Mouse (Mus musculus) kidney, embryonic 16.5 days (tissue): ENCODE data around the gene Kat5. TPM values are rescaled to one million over a fixed set of nuclear protein-coding genes. Genes with fewer than 3 reads are reported as not detected.

Source experiments
- ATAC-seq: fragments of 200-750 bp; cut with Nextera tagmentation; 2 replicates; pipeline ENCODE4 v1.8.0; 2017; ENCODE audit warnings: moderate TSS enrichment; ENCODE audit not compliant: low FRiP score, low TSS enrichment
- H3K27ac ChIP-seq: fragments of 300-500 bp; sonication (generic); 2 replicates; pipeline ENCODE4 v1.5.1; 2014; ENCODE audit warnings: low read length
- H3K27me3 ChIP-seq: fragments of 300-500 bp; sonication (generic); 2 replicates; pipeline ENCODE4 v1.6.1; 2014; ENCODE audit warnings: low read length, control low read depth, mixed read lengths; ENCODE audit not compliant: insufficient read depth
- H3K36me3 ChIP-seq: fragments of 300-500 bp; sonication (generic); 2 replicates; pipeline ENCODE4 v1.6.1; 2014; ENCODE audit warnings: low read length, control low read depth, mixed read lengths; ENCODE audit not compliant: insufficient read depth
- H3K4me1 ChIP-seq: fragments of 300-500 bp; sonication (generic); 2 replicates; pipeline ENCODE4 v1.6.1; 2014; ENCODE audit warnings: low read length, control low read depth, mixed read lengths; ENCODE audit not compliant: insufficient read depth
- H3K4me2 ChIP-seq: fragments of 300-500 bp; sonication (generic); replicated peaks from 2 replicates; pipeline ENCODE4 v1.6.1; 2014; ENCODE audit warnings: low read depth, low read length
- H3K4me3 ChIP-seq: fragments of 300-500 bp; sonication (generic); 2 replicates; pipeline ENCODE4 v1.5.1; 2014; ENCODE audit warnings: mild to moderate bottlenecking, low read length
- H3K9ac ChIP-seq: fragments of 300-500 bp; sonication (generic); replicated peaks from 2 replicates; pipeline ENCODE4 v1.6.1; 2014; ENCODE audit warnings: low read length
- H3K9me3 ChIP-seq: fragments of 300-500 bp; sonication (generic); 2 replicates; pipeline ENCODE4 v1.6.1; 2016; ENCODE audit warnings: low read length, control low read depth
- WGBS: fragments of 180-500 bp; shearing (Covaris S2); extraction: QIAGEN DNeasy Blood & Tissue Kit; methylation state at CpG from one replicate; pipeline ENCODE4 v1.1.7; 2014; 5-methylcytosine and 5-hydroxymethylcytosine counted together
- polyA plus RNA-seq: library from polyadenylated mRNA; unstranded; fragments of >200 nt; fragmentation: Nextera tagmentation; extraction: Ambion mirVana; gene quantifications from 2 replicates; pipeline ENCODE4 v1.2.1, GENCODE M21; 2015

Gene Kat5
- polyA plus RNA-seq, 1 experiment from 2014 or later, result 57.4 TPM

DNA sequence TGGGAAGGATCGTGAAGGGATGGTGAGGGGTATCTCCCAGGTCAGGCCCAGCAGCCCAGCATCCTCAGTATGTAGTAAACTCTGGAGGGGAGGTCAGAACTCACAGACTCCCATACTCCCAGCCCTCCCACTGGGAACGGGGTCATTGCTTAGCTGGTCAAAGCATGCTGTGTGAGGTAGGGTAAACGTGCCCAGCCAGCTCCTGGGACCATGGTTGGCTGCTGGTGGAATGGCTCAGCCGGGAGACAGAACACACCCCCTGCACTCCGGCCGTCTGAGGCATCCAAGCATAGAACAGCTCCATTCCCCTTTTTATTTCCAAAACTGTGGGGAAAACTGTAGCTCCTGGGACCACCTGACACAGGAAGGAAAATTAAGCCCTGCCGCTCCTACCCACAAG is 51.9 kb downstream of the Kat5 start:
- H3K4me3 ChIP-seq, result peak overlapping the region; percentile 55
- H3K4me1 ChIP-seq, result peaks cover 63% of the 10 kb centered on the region
- H3K9me3 ChIP-seq, result no peaks in the 10 kb centered on the region
- peak overlapping the region; percentile 55 for H3K9ac ChIP-seq
- peak; percentile 69 for ATAC-seq
- peak overlapping the region; percentile 66 for H3K4me2 ChIP-seq
- peak overlapping the region; percentile 94 for H3K27ac ChIP-seq
- WGBS, result 21% methylated on average over 7 of the region's 7 CpGs
- peaks cover 34% of the 10 kb centered on the region for H3K27me3 ChIP-seq
- no peaks in the 10 kb centered on the region for H3K36me3 ChIP-seq

DNA sequence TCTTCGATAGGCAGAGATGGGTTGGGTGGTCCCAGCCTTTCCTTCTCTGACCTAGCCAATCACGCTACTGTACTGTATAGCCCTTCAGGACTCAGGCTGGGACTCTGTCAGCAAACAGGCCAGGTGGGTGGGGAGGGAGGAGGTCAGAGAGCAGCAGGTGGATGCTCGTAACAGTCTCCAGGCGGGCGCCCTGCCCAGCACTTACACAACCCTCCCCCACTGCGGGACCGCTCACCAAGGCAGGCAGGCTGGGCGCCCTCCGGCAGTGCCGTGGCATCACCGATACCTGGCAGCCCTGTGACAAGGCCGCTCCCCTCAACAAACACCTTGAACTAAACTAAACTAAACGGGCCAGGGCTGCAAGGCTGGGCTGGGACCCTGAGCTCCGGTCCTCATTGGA is 55.8 kb downstream of the Kat5 start:
- H3K27ac ChIP-seq, result no peak overlapping the region
- H3K4me3 ChIP-seq, result no peak overlapping the region
- 68% methylated on average over 14 of the region's 14 CpGs for WGBS

GRCm38 (mm10) chr19:5553802-5554201 is 56.2 kb downstream of the Kat5 start:
- ATAC-seq, result no peak
- Histone ChIP-seq H3K4me3 (no peak overlapping the region), H3K27ac (no peak overlapping the region), H3K36me3 (peaks cover 21% of the 10 kb centered on the region), H3K4me2 (no peak overlapping the region), H3K27me3 (peaks cover 9% of the 10 kb centered on the region), H3K9ac (0 out of 2 replicates have a peak overlapping the region, but pooled peaks have one; percentile 5), H3K9me3 (no peaks in the 10 kb centered on the region), H3K4me1 (peaks cover 37% of the 10 kb centered on the region)
- 46% methylated on average over 8 of the region's 8 CpGs for WGBS

More for the DNA sequence above, 55.8 kb downstream of the Kat5 start:
- 0 out of 2 replicates have a peak, but pooled peaks have one; percentile 46 for ATAC-seq
- peaks cover 21% of the 10 kb centered on the region for H3K36me3 ChIP-seq
- no peaks in the 10 kb centered on the region for H3K9me3 ChIP-seq
- H3K27me3 ChIP-seq, result peaks cover 14% of the 10 kb centered on the region
- H3K9ac ChIP-seq, result no peak overlapping the region
- peaks cover 41% of the 10 kb centered on the region for H3K4me1 ChIP-seq
- no peak overlapping the region for H3K4me2 ChIP-seq

Other genes starting within 250 kb of the Kat5 start
- gene Eif1ad, start 243.5 kb downstream of the Kat5 start, polyA plus RNA-seq, result 61.7 and 62.2 TPM in 2 replicates
- 453 and 487 TPM in 2 replicates for gene Banf1, start 243.1 kb downstream of the Kat5 start, polyA plus RNA-seq
- gene Sart1, start 221.5 kb downstream of the Kat5 start, polyA plus RNA-seq, result 75.3 and 92.2 TPM in 2 replicates
- 0.41 TPM in 1 of 2 replicates, not detected in the other for gene Tsga10ip, start 207.7 kb downstream of the Kat5 start, polyA plus RNA-seq
- 226 and 236 TPM in 2 replicates for gene Drap1, start 185.3 kb downstream of the Kat5 start, polyA plus RNA-seq
- 24.0 and 50.8 TPM in 2 replicates for gene AI837181, start 185.1 kb downstream of the Kat5 start, polyA plus RNA-seq
- gene Fosl1, start 162.7 kb downstream of the Kat5 start, polyA plus RNA-seq, result 0.54 TPM in 1 of 2 replicates, not detected in the other
- gene Ccdc85b, start 152.3 kb downstream of the Kat5 start, polyA plus RNA-seq, result 7.8 and 8.6 TPM in 2 replicates
- 129 and 138 TPM in 2 replicates for gene Fibp, start 149.6 kb downstream of the Kat5 start, polyA plus RNA-seq
- gene Ctsw, start 141.7 kb downstream of the Kat5 start, polyA plus RNA-seq, result 1.9 and 2.1 TPM in 2 replicates
- gene Efemp2, start 136.3 kb downstream of the Kat5 start, polyA plus RNA-seq, result 197 and 208 TPM in 2 replicates
- 44.2 and 50.5 TPM in 2 replicates for gene Mus81, start 121.8 kb downstream of the Kat5 start, polyA plus RNA-seq
- 2,772 and 2,914 TPM in 2 replicates for gene Cfl1, start 119.8 kb downstream of the Kat5 start, polyA plus RNA-seq
- gene 1700020D05Rik, start 106.5 kb downstream of the Kat5 start, polyA plus RNA-seq, result not detected in 2 replicates
- gene Snx32, start 99.7 kb downstream of the Kat5 start, polyA plus RNA-seq, result 9.9 and 10.6 TPM in 2 replicates
- gene Ovol1, start 49.6 kb downstream of the Kat5 start, polyA plus RNA-seq, result 17.2 and 18.9 TPM in 2 replicates
- gene Ap5b1, start 42.2 kb downstream of the Kat5 start, polyA plus RNA-seq, result 10.9 and 11.5 TPM in 2 replicates
- 133 and 146 TPM in 2 replicates for gene Rnaseh2c, start 8.4 kb downstream of the Kat5 start, polyA plus RNA-seq
- 56.9 and 58.3 TPM in 2 replicates for gene Rela, start 27.2 kb upstream of the Kat5 start, polyA plus RNA-seq
- 37.1 and 39.6 TPM in 2 replicates for gene Sipa1, start 53.5 kb upstream of the Kat5 start, polyA plus RNA-seq
- gene Map3k11, start 78.5 kb upstream of the Kat5 start, polyA plus RNA-seq, result 41.5 and 43.8 TPM in 2 replicates
- 27.0 and 28.1 TPM in 2 replicates for gene Pcnx3, start 78.7 kb upstream of the Kat5 start, polyA plus RNA-seq
- gene Kcnk7, start 94.1 kb upstream of the Kat5 start, polyA plus RNA-seq, result 0.15 and 0.23 TPM in 2 replicates
- gene Ehbp1l1, start 116.1 kb upstream of the Kat5 start, polyA plus RNA-seq, result 19.5 and 25.0 TPM in 2 replicates
- 93.4 and 97.9 TPM in 2 replicates for gene Fam89b, start 119.4 kb upstream of the Kat5 start, polyA plus RNA-seq
- 18.1 and 21.5 TPM in 2 replicates for gene Ltbp3, start 130.7 kb upstream of the Kat5 start, polyA plus RNA-seq
- gene Scyl1, start 161.2 kb upstream of the Kat5 start, polyA plus RNA-seq, result 82.9 and 85.3 TPM in 2 replicates